ENCODE assay signal across 16 mouse cellular contexts in the genomic region with DNA sequence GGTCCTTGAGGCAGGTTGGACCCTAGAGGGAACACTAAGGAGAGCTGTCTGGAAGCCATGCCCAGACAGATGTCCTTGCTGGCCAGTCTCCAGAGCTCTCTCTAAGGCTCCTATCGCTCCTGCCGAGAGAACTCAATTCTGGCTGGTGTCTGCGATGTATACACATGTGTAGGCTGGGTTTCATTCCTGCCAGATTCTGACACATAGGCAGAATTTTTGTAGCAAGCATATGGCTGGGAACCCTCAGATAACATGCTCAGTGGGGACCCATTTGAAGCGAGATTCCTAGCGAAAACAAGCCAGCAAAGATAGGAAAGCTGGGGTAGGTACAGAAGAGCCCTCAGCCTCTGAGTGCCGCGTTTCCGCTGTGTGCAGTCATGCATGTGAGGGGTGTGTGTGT.
A peak's percentile ranks its signal among the peaks of the same experiment; 100 is the strongest.
DNase-seq lines count a peak whose midpoint lies in the region; ATAC-seq and TF ChIP-seq lines count a peak whose summit lies in the region.
"Had no signal": no experiment of that assay in that cellular context is flagged by ENCODE, and none has a peak within 500 bp of the region (broad histone marks: within the 10 kb centered on the region; RNA-seq: fewer than 3 reads in every experiment).

No protein-coding gene starts in this region.

- no peak for TF ChIP-seq CTCF in left cerebral cortex, adult 2 months (IDR thresholded peaks at IDR 0.05)

- H3K9ac ChIP-seq in hindbrain, embryonic 13.5 days: no peak overlapping the region
- no peak overlapping the region for H3K9ac ChIP-seq in hindbrain, embryonic 14.5 days
- no peak overlapping the region for H3K9ac ChIP-seq in midbrain, embryonic 15.5 days
- H3K9ac ChIP-seq: heart, embryonic 12.5 days; stomach, embryonic 15.5 days had no signal

- peaks cover 14% of the 10 kb centered on the region for H3K4me1 ChIP-seq in hindbrain, embryonic 13.5 days (replicated peaks)
- H3K4me1 ChIP-seq in hindbrain, embryonic 14.5 days (replicated peaks; ENCODE audit: control insufficient read depth, insufficient read depth, low read length): no peaks in the 10 kb centered on the region; the same call in 1 of the 2 replicates
- no peaks in the 10 kb centered on the region for H3K4me1 ChIP-seq in midbrain, embryonic 15.5 days
- H3K4me1 ChIP-seq: heart, embryonic 12.5 days; stomach, embryonic 15.5 days had no signal

- H3K27me3 ChIP-seq in hindbrain, embryonic 13.5 days: no peaks in the 10 kb centered on the region
- no peaks in the 10 kb centered on the region for H3K27me3 ChIP-seq in hindbrain, embryonic 14.5 days (ENCODE audit: control insufficient read depth, insufficient read depth, low read length)
- H3K27me3 ChIP-seq in midbrain, embryonic 15.5 days (replicated peaks): no peaks in the 10 kb centered on the region
- H3K27me3 ChIP-seq: heart, embryonic 12.5 days; stomach, embryonic 15.5 days had no signal

- H3K36me3 ChIP-seq in hindbrain, embryonic 13.5 days: no peaks in the 10 kb centered on the region
- no peaks in the 10 kb centered on the region for H3K36me3 ChIP-seq in hindbrain, embryonic 14.5 days (replicated peaks; ENCODE audit: control insufficient read depth, insufficient read depth)
- H3K36me3 ChIP-seq in midbrain, embryonic 15.5 days (replicated peaks): no peaks in the 10 kb centered on the region
- H3K36me3 ChIP-seq: heart, embryonic 12.5 days; stomach, embryonic 15.5 days had no signal

- no peaks in the 10 kb centered on the region for H3K9me3 ChIP-seq in hindbrain, embryonic 13.5 days
- no peaks in the 10 kb centered on the region for H3K9me3 ChIP-seq in hindbrain, embryonic 14.5 days (ENCODE audit: control insufficient read depth, low read length)
- H3K9me3 ChIP-seq in midbrain, embryonic 15.5 days: no peaks in the 10 kb centered on the region
- H3K9me3 ChIP-seq: heart, embryonic 12.5 days; stomach, embryonic 15.5 days had no signal

- no peak overlapping the region for H3K4me2 ChIP-seq in hindbrain, embryonic 13.5 days
- H3K4me2 ChIP-seq in hindbrain, embryonic 14.5 days (replicated peaks): no peak overlapping the region
- H3K4me2 ChIP-seq in midbrain, embryonic 15.5 days: no peak overlapping the region
- H3K4me2 ChIP-seq: heart, embryonic 12.5 days; liver, embryonic 11.5 days; stomach, embryonic 15.5 days had no signal

- intact Hi-C loops in left cerebral cortex, adult 2 months (cut with DNase I): loop anchor here (1.0 to 5.0 kb wide), 6 partner anchors 40 to 159 kb away; no protein-coding TSS in a partner anchor

- no peak for DNase-seq in hindbrain, embryonic 14.5 days (ENCODE audit: low spot score)
- DNase-seq in frontal cortex, postnatal 14 days (ENCODE audit: low spot score in 2 of 2): peak; percentile 51 to 53
- peak; percentile 49 to 71 for DNase-seq in left cerebral cortex, adult 2 months (ENCODE audit: extremely low spot score in 1 of 2, low spot score in 2 of 2)
- peak; percentile 82 for DNase-seq in right cerebral cortex, postnatal 25 days
- no peak for DNase-seq in ovary, postnatal 36 days (ENCODE audit: low spot score)
- DNase-seq: adrenal gland, adult 8-10 months; cerebellum, adult 11 months; kidney, postnatal 25 days; lung, postnatal 14 days had no signal

- no peak overlapping the region for H3K4me3 ChIP-seq in hindbrain, embryonic 13.5 days
- H3K4me3 ChIP-seq in hindbrain, embryonic 14.5 days (replicated peaks; ENCODE audit: low read length): no peak overlapping the region
- no peak overlapping the region for H3K4me3 ChIP-seq in left cerebral cortex, adult 2 months
- no peak overlapping the region for H3K4me3 ChIP-seq in midbrain, embryonic 15.5 days
- H3K4me3 ChIP-seq: heart, embryonic 12.5 days; stomach, embryonic 15.5 days had no signal

- H3K27ac ChIP-seq in hindbrain, embryonic 13.5 days: 0 out of 2 replicates have a peak overlapping the region, but pooled peaks have one; percentile 10
- H3K27ac ChIP-seq in hindbrain, embryonic 14.5 days: no peak overlapping the region
- peak overlapping the region; percentile 61 for H3K27ac ChIP-seq in left cerebral cortex, adult 2 months
- H3K27ac ChIP-seq in midbrain, embryonic 15.5 days: no peak overlapping the region
- H3K27ac ChIP-seq: stomach, embryonic 15.5 days had no signal

- WGBS in hindbrain, embryonic 13.5 days: 72% methylated on average over 8 of the region's 8 CpGs
- WGBS in hindbrain, embryonic 14.5 days: 63% methylated on average over 8 of the region's 8 CpGs
- 68% methylated on average over 8 of the region's 8 CpGs for WGBS in midbrain, embryonic 15.5 days

- no peak for ATAC-seq in hindbrain, embryonic 13.5 days (ENCODE audit: low FRiP score)
- no peak for ATAC-seq in hindbrain, embryonic 14.5 days (ENCODE audit: low FRiP score)
- no peak for ATAC-seq in activated CD4-positive, CD25-positive, alpha-beta regulatory T cell, adult 4 months
- ATAC-seq in midbrain, embryonic 15.5 days (replicated peaks): no peak
- ATAC-seq: hindbrain, embryonic 16.5 days had no signal

Comparison
In these comparisons a context has a peak if more than half of its experiments do, and no peak if none do; other contexts are left out.
1. H3K27ac ChIP-seq: peak in hindbrain, embryonic 13.5 days (single experiment) and left cerebral cortex, adult 2 months (single experiment); none in hindbrain, embryonic 14.5 days (single experiment) and midbrain, embryonic 15.5 days (single experiment).
2. DNase-seq: peak in frontal cortex, postnatal 14 days (2 of 2), left cerebral cortex, adult 2 months (2 of 2) and right cerebral cortex, postnatal 25 days (single experiment); none in hindbrain, embryonic 14.5 days (single experiment) and ovary, postnatal 36 days (single experiment).